ENCODE assay signal across 11 mouse cellular contexts in genomic region chrX:160426930-160427329, GRCm38 (mm10). TPM values are rescaled to one million over a fixed set of nuclear protein-coding genes. Genes with fewer than 3 reads are reported as not detected.
"Had no signal": no experiment of that assay in that cellular context is flagged by ENCODE, and none has a peak within 500 bp of the region (broad histone marks: within the 10 kb centered on the region; RNA-seq: fewer than 3 reads in every experiment).

No protein-coding gene starts in this region.

- H3K27ac ChIP-seq: intestine, embryonic 15.5 days; layer of hippocampus, adult 2 months; limb, embryonic 12.5 days; lung, embryonic 15.5 days; macrophage; midbrain, embryonic 13.5 days; stomach, postnatal 0 days had no signal

- H3K4me2 ChIP-seq: intestine, embryonic 15.5 days; limb, embryonic 12.5 days; liver, embryonic 11.5 days; lung, embryonic 15.5 days; midbrain, embryonic 13.5 days had no signal

- H3K4me1 ChIP-seq: intestine, embryonic 15.5 days; limb, embryonic 12.5 days; lung, embryonic 15.5 days; midbrain, embryonic 13.5 days had no signal

- ATAC-seq: intestine, embryonic 15.5 days; midbrain, embryonic 13.5 days had no signal

- H3K9ac ChIP-seq: intestine, embryonic 15.5 days; limb, embryonic 12.5 days; lung, embryonic 15.5 days; midbrain, embryonic 13.5 days had no signal

- H3K27me3 ChIP-seq: intestine, embryonic 15.5 days had no signal

- H3K36me3 ChIP-seq: intestine, embryonic 15.5 days; limb, embryonic 12.5 days; lung, embryonic 15.5 days; midbrain, embryonic 13.5 days had no signal

- H3K9me3 ChIP-seq: intestine, embryonic 15.5 days; limb, embryonic 12.5 days; lung, embryonic 15.5 days; midbrain, embryonic 13.5 days had no signal

- DNase-seq: right cerebral cortex, postnatal 25 days; thymus, adult 18-20 months; thymus, postnatal 14 days had no signal

- H3K4me3 ChIP-seq: intestine, embryonic 15.5 days; layer of hippocampus, adult 2 months; limb, embryonic 12.5 days; lung, embryonic 15.5 days; midbrain, embryonic 13.5 days had no signal

RNA-seq across cellular contexts. Expression of gene Adgrg2, which starts 36.4 kb away (rescaled TPM):
- polyA plus RNA-seq: macrophage had no signal
